Mouse (Mus musculus): ENCODE results near the gene Ms4a6b. TPM values are rescaled to one million over a fixed set of nuclear protein-coding genes. Genes with fewer than 3 reads are reported as not detected.
"Not testable (repeated sequence)": the region's sequence is repeated elsewhere in the genome, so short reads cannot be mapped to it uniquely, and the experiment has no call there.

Ms4a6b gene
- polyA plus RNA-seq (2012; rRNA removed): 6.0 and 6.9 TPM in 2 replicates
- 9.4 and 10.0 TPM in 2 replicates for polyA plus RNA-seq (2014; fragmentation: Nextera tagmentation; extraction: Ambion mirVana)

- Histone ChIP-seq H3K4me1 (ENCODE audit: control insufficient read depth, insufficient read depth, low read length) (no peaks in the 10 kb centered on the region), H3K27me3 (ENCODE audit: control insufficient read depth, insufficient read depth, low read length) (no peaks in the 10 kb centered on the region), H3K4me2 (replicated peaks; ENCODE audit: low read depth, low read length, severe bottlenecking) (no peak within 1 kb of the TSS), H3K27ac (replicated peaks; ENCODE audit: low read depth, low read length) (no peak within 1 kb of the TSS), H3K9ac (ENCODE audit: low read depth, low read length, severe bottlenecking) (no peak within 1 kb of the TSS), H3K9me3 (ENCODE audit: control insufficient read depth, low read length) (no peaks in the 10 kb centered on the region), H3K4me3 (replicated peaks; ENCODE audit: low read length) (no peak within 1 kb of the TSS), H3K36me3 (ENCODE audit: control insufficient read depth, insufficient read depth, low read length) (no peaks in the 10 kb centered on the region)
- no peak for TF ChIP-seq POLR2A (IDR thresholded peaks at IDR 0.05; ENCODE audit: borderline replicate concordance, extremely low read depth, insufficient read depth, insufficient read length)
- DNase-seq (ENCODE audit: low spot score) (no peak), ATAC-seq (ENCODE audit: low FRiP score, low read depth) (no peak)
Measured at GRCm38 (mm10) chr19:11516246-11516645, at the start of gene Ms4a6b. TSS of gene Ms4a6b (plus strand) at chr19:11516512.

DNA sequence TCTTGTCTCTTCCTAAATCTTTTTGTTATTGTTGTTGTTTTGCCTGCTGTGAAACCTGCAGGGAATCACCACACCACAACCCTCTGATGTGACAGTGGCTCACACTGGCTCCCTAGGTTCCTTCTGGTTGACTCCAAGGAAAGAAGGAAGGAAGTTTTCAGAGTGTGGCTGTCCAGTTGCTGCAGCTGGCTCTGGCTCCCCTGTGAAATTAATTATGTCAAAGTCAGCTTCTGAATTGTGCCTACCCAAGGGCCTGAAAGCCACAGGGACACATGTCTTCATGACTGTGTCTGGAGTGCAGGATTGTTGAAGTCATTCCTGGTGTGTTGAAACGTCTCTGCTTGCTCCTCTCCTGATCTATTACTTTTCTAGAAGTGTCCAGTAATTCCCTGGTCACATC is 48.0 kb upstream of the Ms4a6b start:
- H3K4me2 ChIP-seq (replicated peaks; ENCODE audit: low read depth, low read length, severe bottlenecking); H3K4me3 ChIP-seq (replicated peaks; ENCODE audit: low read length); ATAC-seq (ENCODE audit: low FRiP score, low read depth); H3K4me1 ChIP-seq (ENCODE audit: control insufficient read depth, insufficient read depth, low read length); DNase-seq (ENCODE audit: low spot score); H3K9me3 ChIP-seq (ENCODE audit: control insufficient read depth, low read length); H3K36me3 ChIP-seq (ENCODE audit: control insufficient read depth, insufficient read depth, low read length); H3K27ac ChIP-seq (replicated peaks; ENCODE audit: low read depth, low read length); H3K9ac ChIP-seq (ENCODE audit: low read depth, low read length, severe bottlenecking); H3K27me3 ChIP-seq (ENCODE audit: control insufficient read depth, insufficient read depth, low read length): not testable (repeated sequence)
- WGBS: 46% methylated on average over 1 of the region's 1 CpGs

- H3K27me3 ChIP-seq (ENCODE audit: control insufficient read depth, insufficient read depth, low read length); H3K36me3 ChIP-seq (ENCODE audit: control insufficient read depth, insufficient read depth, low read length); H3K9me3 ChIP-seq (ENCODE audit: control insufficient read depth, low read length); ATAC-seq (ENCODE audit: low FRiP score, low read depth); H3K4me3 ChIP-seq (replicated peaks; ENCODE audit: low read length); H3K9ac ChIP-seq (ENCODE audit: low read depth, low read length, severe bottlenecking); H3K4me1 ChIP-seq (ENCODE audit: control insufficient read depth, insufficient read depth, low read length); H3K4me2 ChIP-seq (replicated peaks; ENCODE audit: low read depth, low read length, severe bottlenecking); H3K27ac ChIP-seq (replicated peaks; ENCODE audit: low read depth, low read length); DNase-seq (ENCODE audit: low spot score): not testable (repeated sequence)
- 75% methylated on average over 4 of the region's 4 CpGs for WGBS
Measured at GRCm38 (mm10) chr19:11469215-11469614, 47.1 kb upstream of the Ms4a6b start, which contains the start of gene Ms4a6c. TSS of gene Ms4a6c (plus strand) at chr19:11469366.

DNA sequence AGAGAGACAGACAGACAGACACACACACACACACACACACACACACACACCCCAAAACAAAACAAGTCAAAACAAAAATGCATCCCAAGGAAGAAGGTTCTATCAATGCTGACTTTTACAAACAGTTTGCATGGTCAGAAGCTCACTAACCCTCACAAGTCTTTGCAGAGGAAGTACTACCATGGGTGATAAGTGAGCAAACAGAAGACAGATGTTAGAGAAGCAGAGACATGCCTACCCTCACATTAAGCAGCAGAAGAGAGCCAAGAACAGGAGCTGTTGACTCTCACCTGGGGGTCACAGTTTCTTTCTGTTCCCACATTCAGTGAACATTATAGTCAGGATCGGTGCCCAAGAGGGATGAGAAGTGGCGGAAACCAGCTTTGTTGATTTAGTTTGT is 36.6 kb upstream of the Ms4a6b start:
- DNase-seq (ENCODE audit: low spot score) (no peak), ATAC-seq (ENCODE audit: low FRiP score, low read depth) (no peak)
- WGBS: 92% methylated on average over 2 of the region's 2 CpGs
- no peaks in the 10 kb centered on the region for H3K36me3 ChIP-seq (ENCODE audit: control insufficient read depth, insufficient read depth, low read length)
- H3K4me1 ChIP-seq (ENCODE audit: control insufficient read depth, insufficient read depth, low read length): no peaks in the 10 kb centered on the region
- H3K4me3 ChIP-seq (replicated peaks; ENCODE audit: low read length): no peak overlapping the region
- no peak for TF ChIP-seq POLR2A (IDR thresholded peaks at IDR 0.05; ENCODE audit: borderline replicate concordance, extremely low read depth, insufficient read depth, insufficient read length)
- no peak overlapping the region for H3K4me2 ChIP-seq (replicated peaks; ENCODE audit: low read depth, low read length, severe bottlenecking)
- H3K9ac ChIP-seq (ENCODE audit: low read depth, low read length, severe bottlenecking): no peak overlapping the region
- no peak overlapping the region for H3K27ac ChIP-seq (replicated peaks; ENCODE audit: low read depth, low read length)
- no peaks in the 10 kb centered on the region for H3K9me3 ChIP-seq (ENCODE audit: control insufficient read depth, low read length)
- H3K27me3 ChIP-seq (ENCODE audit: control insufficient read depth, insufficient read depth, low read length): no peaks in the 10 kb centered on the region

DNA sequence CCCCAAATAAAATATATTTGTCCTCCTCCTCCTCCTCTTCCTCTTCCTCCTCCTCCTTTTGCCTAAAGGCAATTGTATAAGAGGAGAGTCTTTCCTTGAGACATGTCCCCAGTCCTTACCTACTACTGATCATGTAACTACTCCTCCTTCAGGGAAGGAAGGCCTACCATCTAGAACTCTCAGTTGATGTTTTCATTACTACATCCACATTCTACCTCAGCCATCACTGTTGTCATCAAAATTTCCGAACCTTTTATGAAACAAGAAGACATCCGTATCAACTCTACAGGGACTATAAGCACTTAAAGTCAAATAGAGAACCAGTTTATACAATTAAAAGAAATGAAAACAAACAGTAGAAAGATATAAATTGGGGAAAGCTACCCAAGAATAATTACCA is 33.6 kb upstream of the Ms4a6b start:
- no peaks in the 10 kb centered on the region for H3K36me3 ChIP-seq (ENCODE audit: control insufficient read depth, insufficient read depth, low read length)
- no peaks in the 10 kb centered on the region for H3K4me1 ChIP-seq (ENCODE audit: control insufficient read depth, insufficient read depth, low read length)
- no peak overlapping the region for H3K4me2 ChIP-seq (replicated peaks; ENCODE audit: low read depth, low read length, severe bottlenecking)
- DNase-seq (ENCODE audit: low spot score): no peak
- WGBS: 87% methylated on average over 2 of the region's 2 CpGs
- no peaks in the 10 kb centered on the region for H3K27me3 ChIP-seq (ENCODE audit: control insufficient read depth, insufficient read depth, low read length)
- no peak overlapping the region for H3K9ac ChIP-seq (ENCODE audit: low read depth, low read length, severe bottlenecking)
- no peak overlapping the region for H3K27ac ChIP-seq (replicated peaks; ENCODE audit: low read depth, low read length)
- no peak for ATAC-seq (ENCODE audit: low FRiP score, low read depth)
- no peak for TF ChIP-seq POLR2A (IDR thresholded peaks at IDR 0.05; ENCODE audit: borderline replicate concordance, extremely low read depth, insufficient read depth, insufficient read length)
- H3K9me3 ChIP-seq (ENCODE audit: control insufficient read depth, low read length): no peaks in the 10 kb centered on the region
- H3K4me3 ChIP-seq (replicated peaks; ENCODE audit: low read length): no peak overlapping the region

DNA sequence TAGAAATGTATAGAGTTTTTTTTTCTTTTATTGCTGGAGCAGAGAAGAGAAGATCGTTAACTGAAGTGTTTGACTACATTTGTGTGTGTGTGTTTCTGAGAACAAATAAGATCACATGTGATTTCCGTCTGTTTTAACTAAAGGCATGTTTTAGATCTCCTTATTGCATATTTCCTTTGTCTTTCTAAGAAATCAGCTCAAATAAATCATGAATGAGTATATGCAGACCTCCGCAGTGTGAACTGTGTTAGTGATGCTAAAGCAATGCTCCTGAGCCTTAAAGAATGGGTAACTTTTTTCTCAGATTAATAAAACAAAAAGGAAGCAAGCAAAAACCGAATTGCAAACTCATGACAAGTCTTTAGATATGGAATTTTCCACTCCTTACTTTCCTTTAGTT is 32.4 kb upstream of the Ms4a6b start:
- no peaks in the 10 kb centered on the region for H3K27me3 ChIP-seq (ENCODE audit: control insufficient read depth, insufficient read depth, low read length)
- H3K4me2 ChIP-seq (replicated peaks; ENCODE audit: low read depth, low read length, severe bottlenecking): no peak overlapping the region
- no peak overlapping the region for H3K4me3 ChIP-seq (replicated peaks; ENCODE audit: low read length)
- no peaks in the 10 kb centered on the region for H3K9me3 ChIP-seq (ENCODE audit: control insufficient read depth, low read length)
- DNase-seq (ENCODE audit: low spot score): no peak
- no peak overlapping the region for H3K27ac ChIP-seq (replicated peaks; ENCODE audit: low read depth, low read length)
- H3K9ac ChIP-seq (ENCODE audit: low read depth, low read length, severe bottlenecking): no peak overlapping the region
- no peak for TF ChIP-seq POLR2A (IDR thresholded peaks at IDR 0.05; ENCODE audit: borderline replicate concordance, extremely low read depth, insufficient read depth, insufficient read length)
- 66% methylated on average over 4 of the region's 4 CpGs for WGBS
- no peaks in the 10 kb centered on the region for H3K4me1 ChIP-seq (ENCODE audit: control insufficient read depth, insufficient read depth, low read length)
- ATAC-seq (ENCODE audit: low FRiP score, low read depth): no peak
- H3K36me3 ChIP-seq (ENCODE audit: control insufficient read depth, insufficient read depth, low read length): no peaks in the 10 kb centered on the region
